Mouse (Mus musculus): Measurements from ENCODE around the gene Slc8a1.

GRCm38 (mm10) chr17:81740576-81740975, 2.4 kb upstream of the Slc8a1 start:
- TF ChIP-seq EP300 (IDR thresholded peaks at IDR 0.05; ENCODE audit: low read depth): no peak
- TF ChIP-seq CTCF (IDR thresholded peaks at IDR 0.05; ENCODE audit: low read depth): no peak
